Mouse (Mus musculus): ENCODE measurements at regions not wholly inside any gene's neighbourhood (a gene's known extent, or its start where the extent isn't known, plus 50 kb on each side); places are given as distances from the start of the nearest gene placed in this dataset.

DNA sequence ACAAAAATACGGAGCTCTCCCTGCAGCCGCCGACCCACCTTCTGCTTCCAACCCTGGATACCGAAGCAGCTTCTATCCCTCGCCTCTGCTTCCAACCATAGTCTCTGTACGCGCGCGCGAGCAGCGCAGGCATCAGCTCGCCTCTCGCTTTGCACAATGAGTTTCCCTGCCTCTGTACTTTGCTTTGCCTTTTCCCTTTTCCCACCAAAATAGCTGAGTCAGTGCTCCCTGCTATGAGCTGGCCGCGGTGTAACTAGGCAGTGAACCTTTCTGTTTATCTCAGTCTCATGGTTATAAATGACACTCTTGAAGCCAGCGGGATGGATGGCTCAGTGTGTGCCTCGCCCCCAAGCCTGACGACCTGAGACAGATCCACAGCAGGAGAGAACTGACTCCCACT is 182.0 kb downstream of the Tfap2c start:
- TF ChIP-seq CTCF (IDR thresholded peaks at IDR 0.05; ENCODE audit: borderline replicate concordance, control insufficient read depth, extremely low read depth, insufficient read depth, low read length, poor library complexity), result no peak
- no peak for TF ChIP-seq POLR2A (IDR thresholded peaks at IDR 0.05; ENCODE audit: control insufficient read depth, extremely low read depth, insufficient read depth, low read length, poor library complexity)
